Mouse (Mus musculus): ENCODE data around the gene Txnrd2.

GRCm38 (mm10) chr16:18497865-18498515, 71.8 kb downstream of the Txnrd2 start:
- TF ChIP-seq POLR2A (IDR thresholded peaks at IDR 0.05; ENCODE audit: borderline replicate concordance, low read depth, low read length) (no peak), CTCF (IDR thresholded peaks at IDR 0.05; ENCODE audit: low read depth, low read length) (no peak)
